Mouse (Mus musculus) limb, embryonic 15.5 days (tissue): Measurements from ENCODE around the gene Plpp3. TPM values are rescaled to one million over a fixed set of nuclear protein-coding genes. Genes with fewer than 3 reads are reported as not detected.

ENCODE experiments used
- ATAC-seq: fragments of 200-750 bp; cut with Nextera tagmentation; 2 replicates; pipeline ENCODE4 v1.8.0; 2017; ENCODE audit warnings: low read depth, moderate TSS enrichment; ENCODE audit not compliant: insufficient number of reproducible peaks, low FRiP score, low TSS enrichment
- H3K27ac ChIP-seq: fragments of 300-500 bp; sonication (generic); 2 replicates; pipeline ENCODE4 v1.5.1; 2015; ENCODE audit warnings: moderate library complexity, mild to moderate bottlenecking, inconsistent platforms
- H3K27me3 ChIP-seq: fragments of 300-500 bp; sonication (generic); 2 replicates; pipeline ENCODE4 v1.6.1; 2015; ENCODE audit warnings: inconsistent platforms
- H3K36me3 ChIP-seq: fragments of 300-500 bp; sonication (generic); 2 replicates; pipeline ENCODE4 v1.6.1; 2015; ENCODE audit warnings: inconsistent platforms
- H3K4me1 ChIP-seq: fragments of 300-500 bp; sonication (generic); 2 replicates; pipeline ENCODE4 v1.6.1; 2015; ENCODE audit warnings: inconsistent platforms
- H3K4me2 ChIP-seq: fragments of 300-500 bp; sonication (generic); 2 replicates; pipeline ENCODE4 v1.6.1; 2015; ENCODE audit warnings: mild to moderate bottlenecking, inconsistent platforms
- H3K4me3 ChIP-seq: fragments of 300-500 bp; sonication (generic); 2 replicates; pipeline ENCODE4 v1.5.1; 2015; ENCODE audit warnings: mild to moderate bottlenecking, inconsistent platforms
- H3K9ac ChIP-seq: fragments of 300-500 bp; sonication (generic); 2 replicates; pipeline ENCODE4 v1.6.1; 2015; ENCODE audit warnings: inconsistent platforms
- H3K9me3 ChIP-seq: fragments of 300-500 bp; sonication (generic); 2 replicates; pipeline ENCODE4 v1.6.1; 2016; ENCODE audit warnings: inconsistent platforms
- WGBS: fragments of 180-500 bp; shearing (Covaris S2); methylation state at CpG from one replicate; pipeline ENCODE4 v1.1.7; 2015; 5-methylcytosine and 5-hydroxymethylcytosine counted together
- polyA plus RNA-seq: library from polyadenylated mRNA; unstranded; fragments of >200 nt; fragmentation: Nextera tagmentation; extraction: Ambion mirVana; gene quantifications from 2 replicates; pipeline ENCODE4 v1.2.1, GENCODE M21; 2015

The Plpp3 gene
- polyA plus RNA-seq, 1 experiment from 2014 or later, result 143 TPM

GRCm38 (mm10) chr4:105253453-105254341 lies 96.5 kb downstream of the Plpp3 start:
- WGBS, result 66% methylated on average over 6 of the region's 6 CpGs
- no peaks in the 10 kb centered on the region for H3K9me3 ChIP-seq
- no peaks in the 10 kb centered on the region for H3K27me3 ChIP-seq
- H3K4me2 ChIP-seq, result no peak overlapping the region
- no peak overlapping the region for H3K27ac ChIP-seq
- H3K4me1 ChIP-seq, result no peaks in the 10 kb centered on the region
- H3K36me3 ChIP-seq, result no peaks in the 10 kb centered on the region
- no peak overlapping the region for H3K4me3 ChIP-seq
- H3K9ac ChIP-seq, result no peak overlapping the region
- ATAC-seq, result no peak

- H3K36me3 ChIP-seq, result no peaks in the 10 kb centered on the region
- 83% methylated on average over 4 of the region's 4 CpGs for WGBS
- no peak overlapping the region for H3K27ac ChIP-seq
- no peak overlapping the region for H3K4me3 ChIP-seq
- H3K9ac ChIP-seq, result no peak overlapping the region
- H3K4me1 ChIP-seq, result no peaks in the 10 kb centered on the region
- ATAC-seq, result no peak
- H3K4me2 ChIP-seq, result no peak overlapping the region
- no peaks in the 10 kb centered on the region for H3K9me3 ChIP-seq
- no peaks in the 10 kb centered on the region for H3K27me3 ChIP-seq
These were observed 97.2 kb downstream of the Plpp3 start for GRCm38 (mm10) chr4:105254365-105254764.

GRCm38 (mm10) chr4:105255185-105255584 lies 98.0 kb downstream of the Plpp3 start:
- 80% methylated on average over 3 of the region's 3 CpGs for WGBS
- no peak for ATAC-seq
- H3K4me3 ChIP-seq, result no peak overlapping the region

GRCm38 (mm10) chr4:105257667-105258560 lies 100.8 kb downstream of the Plpp3 start:
- Histone ChIP-seq H3K9me3 (no peaks in the 10 kb centered on the region), H3K4me2 (no peak overlapping the region), H3K9ac (no peak overlapping the region), H3K36me3 (no peaks in the 10 kb centered on the region), H3K4me1 (peaks cover 6% of the 10 kb centered on the region; the same call in 1 of the 2 replicates), H3K4me3 (no peak overlapping the region), H3K27ac (no peak overlapping the region), H3K27me3 (no peaks in the 10 kb centered on the region)
- WGBS, result 59% methylated on average over 11 of the region's 11 CpGs
- no peak for ATAC-seq

More at GRCm38 (mm10) chr4:105255185-105255584, 98.0 kb downstream of the Plpp3 start:
- Histone ChIP-seq H3K27ac (no peak overlapping the region), H3K4me2 (no peak overlapping the region), H3K36me3 (no peaks in the 10 kb centered on the region), H3K4me1 (peaks cover under 1% of the 10 kb centered on the region; the same call in 1 of the 2 replicates), H3K27me3 (no peaks in the 10 kb centered on the region), H3K9me3 (no peaks in the 10 kb centered on the region), H3K9ac (no peak overlapping the region)

GRCm38 (mm10) chr4:105260385-105260784 lies 103.2 kb downstream of the Plpp3 start:
- no peak overlapping the region for H3K4me2 ChIP-seq
- no peak overlapping the region for H3K9ac ChIP-seq
- WGBS, result 39% methylated on average over 2 of the region's 2 CpGs
- H3K36me3 ChIP-seq, result no peaks in the 10 kb centered on the region
- no peak overlapping the region for H3K4me3 ChIP-seq
- no peaks in the 10 kb centered on the region for H3K9me3 ChIP-seq
- no peaks in the 10 kb centered on the region for H3K27me3 ChIP-seq
- peaks cover 6% of the 10 kb centered on the region; the same call in 1 of the 2 replicates for H3K4me1 ChIP-seq
- ATAC-seq, result no peak
- no peak overlapping the region for H3K27ac ChIP-seq

- no peak overlapping the region for H3K9ac ChIP-seq
- H3K36me3 ChIP-seq, result no peaks in the 10 kb centered on the region
- no peaks in the 10 kb centered on the region for H3K27me3 ChIP-seq
- ATAC-seq, result no peak
- no peak overlapping the region for H3K4me2 ChIP-seq
- H3K9me3 ChIP-seq, result no peaks in the 10 kb centered on the region
- no peak overlapping the region for H3K4me3 ChIP-seq
- WGBS, result 63% methylated on average over 9 of the region's 9 CpGs
- H3K4me1 ChIP-seq, result peaks cover 9% of the 10 kb centered on the region; the same call in 1 of the 2 replicates
- H3K27ac ChIP-seq, result no peak overlapping the region
These were observed 104.0 kb downstream of the Plpp3 start for GRCm38 (mm10) chr4:105260893-105261769.

- ATAC-seq, result no peak
- Histone ChIP-seq H3K9ac (no peak overlapping the region), H3K4me2 (no peak overlapping the region), H3K9me3 (no peaks in the 10 kb centered on the region), H3K4me3 (no peak overlapping the region), H3K4me1 (peaks cover 9% of the 10 kb centered on the region; the same call in 1 of the 2 replicates), H3K27ac (no peak overlapping the region), H3K36me3 (no peaks in the 10 kb centered on the region), H3K27me3 (no peaks in the 10 kb centered on the region)
- WGBS, result 76% methylated on average over 12 of the region's 12 CpGs
These were observed 105.2 kb downstream of the Plpp3 start for GRCm38 (mm10) chr4:105262358-105262757.

GRCm38 (mm10) chr4:105263600-105263999 lies 106.5 kb downstream of the Plpp3 start:
- Histone ChIP-seq H3K4me2 (no peak overlapping the region), H3K4me1 (peaks cover 9% of the 10 kb centered on the region; the same call in 1 of the 2 replicates), H3K4me3 (no peak overlapping the region), H3K27me3 (no peaks in the 10 kb centered on the region), H3K9ac (no peak overlapping the region), H3K27ac (no peak overlapping the region), H3K9me3 (no peaks in the 10 kb centered on the region), H3K36me3 (no peaks in the 10 kb centered on the region)
- 85% methylated on average over 8 of the region's 8 CpGs for WGBS
- no peak for ATAC-seq

GRCm38 (mm10) chr4:105265041-105265440 lies 107.9 kb downstream of the Plpp3 start:
- ATAC-seq, result no peak
- peaks cover 9% of the 10 kb centered on the region; the same call in 1 of the 2 replicates for H3K4me1 ChIP-seq
- WGBS, result 83% methylated on average over 8 of the region's 8 CpGs
- no peaks in the 10 kb centered on the region for H3K27me3 ChIP-seq
- no peak overlapping the region for H3K4me3 ChIP-seq
- H3K9ac ChIP-seq, result no peak overlapping the region
- no peaks in the 10 kb centered on the region for H3K9me3 ChIP-seq
- H3K36me3 ChIP-seq, result no peaks in the 10 kb centered on the region
- H3K4me2 ChIP-seq, result no peak overlapping the region
- no peak overlapping the region for H3K27ac ChIP-seq

- Histone ChIP-seq H3K36me3 (no peaks in the 10 kb centered on the region), H3K27me3 (no peaks in the 10 kb centered on the region), H3K9ac (no peak overlapping the region), H3K4me1 (0 out of 2 replicates have a peak, but pooled peaks cover 5% of the 10 kb centered on the region), H3K4me2 (no peak overlapping the region), H3K9me3 (no peaks in the 10 kb centered on the region), H3K4me3 (no peak overlapping the region), H3K27ac (no peak overlapping the region)
- ATAC-seq, result no peak
- WGBS, result 65% methylated on average over 4 of the region's 4 CpGs
These were observed 108.5 kb downstream of the Plpp3 start for GRCm38 (mm10) chr4:105265678-105266077.

- Histone ChIP-seq H3K4me1 (0 out of 2 replicates have a peak, but pooled peaks cover 3% of the 10 kb centered on the region), H3K9me3 (no peaks in the 10 kb centered on the region), H3K27ac (no peak overlapping the region), H3K4me2 (no peak overlapping the region), H3K9ac (no peak overlapping the region), H3K27me3 (no peaks in the 10 kb centered on the region), H3K4me3 (no peak overlapping the region), H3K36me3 (no peaks in the 10 kb centered on the region)
- no peak for ATAC-seq
- 84% methylated on average over 6 of the region's 6 CpGs for WGBS
These were observed 111.1 kb downstream of the Plpp3 start for GRCm38 (mm10) chr4:105268202-105268730.
